Mouse (Mus musculus) erythroid progenitor cell, adult 5-6 weeks (primary cell): ENCODE results near the gene Tapbpl. TPM values are rescaled to one million over a fixed set of nuclear protein-coding genes. Genes with fewer than 3 reads are reported as not detected.
A peak's percentile ranks its signal among the peaks of the same experiment; 100 is the strongest.

Experiments
- ATAC-seq: replicated peaks from 2 replicates; pipeline ENCODE4 v1.8.0; 2016; ENCODE audit warnings: moderate number of reproducible peaks, mild to moderate bottlenecking, moderate TSS enrichment, inconsistent platforms; ENCODE audit not compliant: poor library complexity, low FRiP score, severe bottlenecking
- total RNA-seq, 2 experiments: library from RNA; stranded (forward) in 1 of 2; stranded (reverse) in 1 of 2; fragments of 150-400 nt in 1 of 2; fragments of 186-747, 209-891 nt in 1 of 2; gene quantifications; 2 replicates each; pipeline versions ENCODE4 v1.2.3 to v1.2.4; 2015 to 2017; ENCODE audit warnings: low replicate concordance in 2 of 2

The Tapbpl gene
- total RNA-seq, 2 experiments from 2014 or later: 0.84 to 6.8 TPM

GRCm38 (mm10) chr6:125241566-125241965, 9.9 kb upstream of the Tapbpl start:
- no peak for ATAC-seq

GRCm38 (mm10) chr6:125240617-125241016, 9.0 kb upstream of the Tapbpl start:
- no peak for ATAC-seq

DNA sequence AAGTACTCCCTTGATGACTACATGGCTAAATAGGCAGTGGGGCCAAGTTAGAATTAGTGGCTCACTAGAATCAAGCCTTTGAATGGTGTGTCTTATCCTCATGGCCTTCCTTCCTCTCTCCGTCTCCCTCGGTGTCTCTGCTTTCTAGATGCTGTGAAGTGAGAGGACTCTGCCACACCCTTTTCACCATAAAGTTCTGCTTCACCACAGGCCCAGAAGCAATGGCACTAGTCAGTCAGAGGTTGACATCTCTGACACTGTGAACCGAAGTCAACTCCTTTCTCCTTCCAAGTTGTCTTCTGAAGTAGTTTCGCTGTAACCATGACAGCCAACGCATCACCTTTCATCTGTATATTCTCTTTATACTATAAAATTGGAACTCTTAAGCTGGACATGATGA, 7.9 kb upstream of the Tapbpl start:
- no peak for ATAC-seq

DNA sequence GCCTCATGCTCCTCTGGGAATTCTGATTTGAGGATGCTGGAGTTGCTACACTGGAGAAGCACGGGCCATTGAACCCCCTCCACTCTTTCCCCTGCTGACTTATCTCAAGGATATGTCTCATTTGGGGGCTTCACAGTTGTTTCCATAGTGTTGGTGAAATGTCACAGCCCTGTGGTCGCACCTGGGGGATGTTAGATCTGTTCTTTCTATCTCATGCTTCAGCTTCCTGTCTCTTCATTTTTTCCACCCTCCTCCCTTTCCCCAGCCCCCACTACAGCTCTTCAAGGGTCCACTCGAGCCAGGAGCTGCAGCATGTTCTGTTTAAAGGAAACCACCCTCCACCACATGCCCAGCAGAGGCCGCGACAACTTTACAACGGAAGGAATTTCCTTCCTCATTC, 6.7 kb upstream of the Tapbpl start:
- no peak for ATAC-seq

GRCm38 (mm10) chr6:125237421-125237820, 5.8 kb upstream of the Tapbpl start:
- no peak for ATAC-seq

GRCm38 (mm10) chr6:125236782-125237181, 5.1 kb upstream of the Tapbpl start, which contains the start of gene Cd27:
Gene Cd27 (minus strand): TSS chr6:125237010.
- no peak for ATAC-seq

DNA sequence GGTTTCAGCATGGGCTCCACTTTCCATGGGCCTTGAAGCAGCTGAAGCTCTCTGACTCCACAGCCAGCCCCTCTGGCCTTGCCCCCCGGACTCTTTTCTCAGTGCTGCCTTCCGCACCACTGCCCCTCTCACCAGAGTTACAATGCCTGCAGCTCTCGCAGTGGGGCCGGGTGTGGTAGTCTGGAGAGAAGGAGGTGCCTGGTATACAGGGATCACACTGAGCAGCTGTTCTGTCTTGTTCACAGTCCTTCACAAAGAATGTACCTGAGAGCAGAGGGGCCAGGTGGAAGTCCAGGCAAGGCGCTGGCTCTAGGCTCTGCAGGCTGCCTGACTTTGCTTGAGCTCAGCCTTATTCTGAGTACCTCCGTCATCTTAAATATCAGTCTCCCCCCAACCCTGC, 4.7 kb upstream of the Tapbpl start:
- no peak for ATAC-seq

DNA sequence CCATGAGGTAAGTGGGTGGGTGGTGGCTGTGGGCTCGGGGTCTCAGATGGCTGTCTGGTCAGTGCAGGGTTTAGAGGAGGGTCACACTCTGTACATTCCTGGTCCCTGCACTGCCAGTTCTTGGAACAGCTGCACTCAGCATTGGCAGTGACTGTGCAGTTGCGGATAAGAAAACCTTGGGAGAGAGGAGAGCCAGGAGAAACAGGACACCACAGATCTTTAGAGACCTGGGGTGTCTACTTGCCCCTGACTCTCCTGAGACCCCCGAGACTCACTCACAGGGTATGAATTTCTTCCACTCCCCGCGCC, 2.8 kb upstream of the Tapbpl start:
- no peak for ATAC-seq

- ATAC-seq: no peak
Observed at GRCm38 (mm10) chr6:125233816-125234519, 2.3 kb upstream of the Tapbpl start.

DNA sequence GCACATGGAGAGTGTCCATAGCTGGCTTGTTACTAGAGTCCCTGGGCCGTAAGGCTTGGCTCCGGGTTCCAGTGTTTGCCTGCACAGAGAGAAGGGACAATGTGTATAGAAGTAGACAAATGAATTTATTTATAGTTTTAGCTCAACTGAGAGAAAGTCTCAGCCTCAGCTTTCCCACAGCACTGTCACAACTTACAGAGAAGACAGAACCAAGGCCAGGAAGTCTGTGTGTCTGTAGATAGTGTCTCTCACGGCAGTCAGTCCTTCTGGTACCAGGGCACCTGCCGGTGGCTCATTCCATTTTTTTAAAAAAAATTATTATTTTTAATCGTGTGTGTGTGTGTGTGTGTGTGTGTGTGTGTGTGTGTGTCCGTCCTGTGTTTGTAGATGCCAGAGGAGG, 856 bp upstream of the Tapbpl start:
- ATAC-seq: no peak

- peak; percentile 43 for ATAC-seq
Observed at GRCm38 (mm10) chr6:125232045-125232437, 381 bp upstream of the Tapbpl start.

DNA sequence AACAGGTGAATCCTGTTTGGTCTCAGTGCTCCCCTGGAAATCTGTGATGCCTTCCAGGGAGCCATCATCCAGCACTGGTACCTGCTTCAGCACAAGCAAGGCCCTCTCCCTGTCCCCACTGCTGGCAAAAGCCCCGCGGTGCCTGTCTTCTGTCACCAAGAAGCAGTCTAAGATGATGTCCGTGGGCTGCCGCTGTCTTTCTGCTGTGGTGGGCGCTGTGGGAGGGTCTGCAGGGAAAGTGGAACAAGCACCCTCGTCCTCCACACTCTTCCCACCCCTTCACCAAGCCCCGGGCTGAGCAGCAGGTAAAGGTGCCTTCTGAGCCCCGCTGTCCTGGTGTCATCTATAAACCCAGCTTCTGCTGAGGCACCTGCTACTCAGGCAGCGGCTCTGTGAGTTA, 1.1 kb downstream of the Tapbpl start:
- ATAC-seq: no peak

- ATAC-seq: no peak
Observed at GRCm38 (mm10) chr6:125225518-125226115, 6.0 kb downstream of the Tapbpl start.

DNA sequence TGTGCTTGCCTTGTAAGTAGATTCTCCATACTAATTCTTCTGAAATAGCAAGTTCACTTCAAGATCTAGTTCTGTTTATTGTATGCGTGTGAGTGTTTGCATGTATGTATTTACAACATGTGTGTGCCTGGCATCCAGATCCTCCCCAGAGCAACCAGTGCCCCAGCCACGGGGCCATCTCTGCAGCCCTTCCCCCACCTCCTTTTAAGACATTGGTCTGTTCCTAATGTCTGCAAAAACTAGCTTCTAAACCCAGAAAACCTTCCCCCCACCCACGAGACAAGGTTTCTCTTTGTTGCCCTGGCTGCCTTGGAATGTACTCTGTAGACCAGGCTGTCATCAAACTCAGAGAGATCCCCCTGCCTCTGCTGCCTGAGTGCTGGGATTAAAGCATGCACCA, 9.1 kb downstream of the Tapbpl start:
- no peak for ATAC-seq

DNA sequence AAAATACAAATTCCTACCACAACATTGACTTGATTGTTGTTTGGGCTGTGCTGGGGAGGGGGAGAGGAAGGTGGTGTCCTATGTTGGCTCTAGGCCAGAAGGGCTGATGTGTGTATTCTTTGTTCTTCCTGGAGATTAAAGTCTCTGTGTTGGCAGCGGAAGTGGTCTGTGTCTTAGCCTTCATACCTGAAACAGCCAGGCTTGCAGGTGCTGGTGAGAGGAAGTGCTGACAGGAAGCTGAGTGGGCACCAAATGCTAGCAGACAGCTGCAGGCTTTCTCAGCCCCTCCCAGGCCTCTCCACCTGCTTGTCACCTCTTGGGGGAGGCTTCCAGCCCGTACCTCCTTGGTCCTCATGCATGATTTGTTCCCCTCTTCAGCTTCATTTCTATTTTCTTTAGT, 9.5 kb downstream of the Tapbpl start:
- ATAC-seq: no peak

DNA sequence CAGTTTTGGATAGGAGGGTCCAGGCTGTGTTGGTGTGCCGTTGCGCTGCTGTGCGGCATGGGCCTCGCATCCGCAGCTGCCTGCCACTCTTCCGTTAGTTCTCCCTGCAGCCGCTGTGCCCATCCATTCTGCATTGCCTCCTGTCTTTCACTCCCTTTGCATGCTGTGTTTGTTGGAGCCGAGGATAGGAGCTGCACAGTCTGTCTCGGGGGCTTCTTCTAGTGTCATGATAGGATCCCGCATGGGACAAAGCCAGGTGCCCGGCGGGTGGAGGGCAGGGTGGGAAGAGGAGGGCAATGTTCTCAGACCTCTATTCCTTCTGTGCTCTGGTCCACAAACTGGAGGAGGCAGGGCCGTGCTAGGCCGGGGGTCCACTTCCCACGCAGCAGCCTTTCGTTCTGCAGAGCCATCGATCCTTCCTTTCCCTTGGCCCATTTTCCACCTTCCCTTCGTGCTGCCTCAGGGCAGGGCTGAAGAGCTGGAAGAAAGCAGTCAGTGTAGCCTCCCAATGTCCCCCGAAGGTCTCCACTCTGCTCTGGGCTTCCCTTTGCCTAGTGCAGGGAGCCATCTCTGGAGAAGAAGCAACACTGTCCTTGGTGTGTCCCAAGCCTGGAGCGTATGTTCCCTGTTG, 10.4 kb downstream of the Tapbpl start:
- no peak for ATAC-seq

DNA sequence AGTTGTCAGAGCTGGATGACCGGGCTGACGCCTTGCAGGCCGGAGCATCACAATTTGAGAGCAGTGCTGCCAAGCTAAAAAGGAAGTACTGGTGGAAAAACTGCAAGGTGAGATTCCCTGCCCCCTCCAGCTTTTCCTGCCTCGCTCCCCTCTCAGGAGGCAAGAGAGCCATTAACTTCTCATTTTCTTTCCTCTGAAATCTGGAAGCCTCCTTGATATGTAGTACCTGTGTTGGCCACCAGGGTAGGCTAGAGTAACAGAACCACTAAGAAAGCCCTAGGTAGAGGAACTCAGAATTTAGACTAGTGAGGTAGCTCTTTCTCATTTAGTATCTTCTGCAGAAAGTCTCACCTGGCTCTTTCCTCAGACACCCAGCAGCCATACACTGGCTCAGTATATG, 12.7 kb downstream of the Tapbpl start:
- 0 out of 2 replicates have a peak, but pooled peaks have one; percentile 36 for ATAC-seq

GRCm38 (mm10) chr6:125217899-125218298, 13.8 kb downstream of the Tapbpl start:
- no peak for ATAC-seq

DNA sequence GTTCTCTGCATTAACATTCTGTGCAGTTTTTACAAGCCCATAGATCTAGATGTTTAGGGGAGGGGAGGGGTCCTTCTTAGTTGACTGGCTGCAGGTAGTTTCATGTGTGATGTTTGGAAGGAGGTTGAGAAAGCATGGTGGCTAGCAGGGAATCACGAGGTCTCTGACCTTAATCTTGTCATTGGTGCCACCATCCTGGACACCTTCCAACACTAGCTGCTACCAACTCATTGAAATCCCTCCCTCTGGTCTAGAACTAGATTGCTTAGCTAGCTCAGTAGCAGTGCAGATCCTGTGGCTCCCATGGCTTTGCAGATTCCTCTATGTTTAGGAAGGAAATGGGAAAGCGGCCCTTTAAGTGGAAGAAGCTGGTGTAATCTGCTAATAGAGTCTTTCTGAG, 14.8 kb downstream of the Tapbpl start:
- ATAC-seq: no peak

GRCm38 (mm10) chr6:125215148-125215954, 16.3 kb downstream of the Tapbpl start, which contains the start of gene Vamp1:
Gene Vamp1 (plus strand): TSS chr6:125215551.
- ATAC-seq: peak; percentile 98

DNA sequence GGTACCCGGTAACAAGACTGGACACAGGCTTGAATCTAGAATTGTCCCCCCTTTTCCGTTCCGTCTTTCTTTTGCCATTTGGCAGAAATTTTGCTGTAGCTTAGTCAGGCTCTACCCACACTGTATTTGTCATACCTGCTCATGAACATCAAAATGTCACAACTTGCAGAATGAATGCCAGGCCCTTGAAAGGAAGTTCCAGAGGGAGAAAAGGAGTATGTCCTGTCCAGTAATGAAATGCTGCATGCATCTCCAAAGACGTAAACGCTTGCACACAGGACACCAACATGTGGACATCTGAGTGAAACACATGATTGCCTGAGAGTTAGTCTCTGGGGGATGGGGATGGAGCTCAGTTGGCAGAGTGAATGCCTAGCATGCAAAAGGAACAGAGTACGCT, 17.9 kb downstream of the Tapbpl start:
- no peak for ATAC-seq
